Mouse (Mus musculus) liver, embryonic 13.5 days (tissue): Measurements from ENCODE around the gene Clec14a. TPM values are rescaled to one million over a fixed set of nuclear protein-coding genes. Genes with fewer than 3 reads are reported as not detected.
"Not testable (repeated sequence)": the region's sequence is repeated elsewhere in the genome, so short reads cannot be mapped to it uniquely, and the experiment has no call there.

Source experiments
- ATAC-seq: fragments of 200-750 bp; cut with Nextera tagmentation; 2 replicates; pipeline ENCODE4 v1.8.0; 2017; ENCODE audit warnings: low read depth, mild to moderate bottlenecking, moderate number of reproducible peaks, moderate library complexity
- DNase-seq: peaks from one replicate; pipeline ENCODE4 v3.0.0; 2022
- H3K27ac ChIP-seq: fragments of 300-500 bp; sonication (generic); 2 replicates; pipeline ENCODE4 v1.5.1; 2015; ENCODE audit warnings: moderate library complexity, mild to moderate bottlenecking, inconsistent platforms
- H3K27me3 ChIP-seq: fragments of 300-500 bp; sonication (generic); 2 replicates; pipeline ENCODE4 v1.6.1; 2015; ENCODE audit warnings: mild to moderate bottlenecking, inconsistent platforms
- H3K36me3 ChIP-seq: fragments of 300-500 bp; sonication (generic); 2 replicates; pipeline ENCODE4 v1.6.1; 2015; ENCODE audit warnings: mild to moderate bottlenecking, inconsistent platforms
- H3K4me1 ChIP-seq: fragments of 300-500 bp; sonication (generic); replicated peaks from 2 replicates; pipeline ENCODE4 v1.6.1; 2015; ENCODE audit warnings: inconsistent platforms
- H3K4me2 ChIP-seq: fragments of 300-500 bp; sonication (generic); 2 replicates; pipeline ENCODE4 v1.6.1; 2015; ENCODE audit warnings: inconsistent platforms, mild to moderate bottlenecking, moderate library complexity
- H3K4me3 ChIP-seq: fragments of 300-500 bp; sonication (generic); replicated peaks from 2 replicates; pipeline ENCODE4 v1.5.1; 2015; ENCODE audit warnings: mild to moderate bottlenecking, inconsistent platforms
- H3K9ac ChIP-seq: fragments of 300-500 bp; sonication (generic); 2 replicates; pipeline ENCODE4 v1.6.1; 2015; ENCODE audit warnings: mild to moderate bottlenecking, inconsistent platforms
- H3K9me3 ChIP-seq: fragments of 300-500 bp; sonication (generic); replicated peaks from 2 replicates; pipeline ENCODE4 v1.6.1; 2016; ENCODE audit warnings: inconsistent platforms
- WGBS: fragments of 180-500 bp; shearing (Covaris S2); methylation state at CpG from one replicate; pipeline ENCODE4 v1.1.7; 2015; ENCODE audit not compliant: insufficient replicate concordance; 5-methylcytosine and 5-hydroxymethylcytosine counted together
- polyA plus RNA-seq: library from polyadenylated mRNA; unstranded; fragments of >200 nt; fragmentation: Nextera tagmentation; extraction: Ambion mirVana; gene quantifications from 2 replicates; pipeline ENCODE4 v1.2.1, GENCODE M21; 2015

Clec14a gene
- polyA plus RNA-seq = 4.2 and 5.4 TPM in 2 replicates

DNA sequence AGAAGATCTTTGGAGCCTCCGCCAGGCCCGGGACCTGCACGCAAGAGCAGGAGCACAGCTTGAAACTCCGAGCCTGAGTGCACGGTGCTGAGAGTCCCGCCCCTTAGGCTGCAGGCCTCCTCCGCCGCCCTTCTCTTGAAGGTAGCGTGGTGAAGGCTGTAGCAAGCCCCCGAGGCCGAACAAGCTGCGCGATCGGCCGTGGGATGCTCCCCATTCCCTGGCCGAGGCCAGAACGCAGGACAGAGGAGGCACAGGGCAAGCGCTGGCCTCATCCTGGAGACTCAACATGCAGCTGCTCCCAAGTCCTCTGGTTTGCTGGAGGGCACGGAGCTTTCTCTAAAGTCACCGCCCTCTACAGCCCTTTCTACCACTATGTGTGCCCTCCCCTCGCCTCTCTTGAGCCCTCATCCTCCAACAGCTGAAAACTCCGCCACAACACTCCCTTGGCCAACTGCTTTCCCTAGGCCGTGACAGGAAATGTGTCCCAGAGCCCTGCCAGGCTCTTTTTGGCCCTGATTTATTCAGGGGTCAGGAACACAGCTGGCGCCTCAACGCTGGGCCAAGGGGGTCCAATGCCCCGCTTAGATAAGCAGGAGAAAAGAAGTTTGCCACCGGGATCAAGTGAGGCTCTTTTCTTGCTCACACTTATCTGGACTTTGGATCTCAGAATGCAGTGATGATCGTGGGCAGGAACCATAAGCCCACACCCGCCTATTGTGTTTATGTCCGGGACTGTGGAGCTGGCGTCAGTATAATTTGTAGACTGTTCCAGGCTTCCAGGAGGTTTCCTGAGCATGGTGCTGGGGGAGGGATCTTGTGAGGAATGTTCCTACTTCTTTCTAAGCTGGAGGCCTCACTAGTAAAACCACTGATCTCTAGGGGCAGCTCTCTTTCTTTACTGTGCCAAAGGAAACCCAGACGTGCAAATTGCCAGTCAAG is at the start of gene Clec14a:
Gene Clec14a, minus strand, starts transcription at position 728 of the 939 bp plus-strand sequence.
- Histone ChIP-seq H3K4me1 (no peaks in the 10 kb centered on the region), H3K36me3 (no peaks in the 10 kb centered on the region), H3K9ac (peak within 1 kb of the TSS; percentile 33), H3K4me3 (peak within 1 kb of the TSS; percentile 38), H3K9me3 (no peaks in the 10 kb centered on the region), H3K4me2 (peak within 1 kb of the TSS; percentile 53), H3K27ac (peak within 1 kb of the TSS; percentile 29), H3K27me3 (peaks cover 4% of the 10 kb centered on the region; the same call in 1 of the 2 replicates)
- DNase-seq (peak; percentile 0), ATAC-seq (peak; percentile 65)
- WGBS = 7% methylated on average over 32 of the region's 32 CpGs

DNA sequence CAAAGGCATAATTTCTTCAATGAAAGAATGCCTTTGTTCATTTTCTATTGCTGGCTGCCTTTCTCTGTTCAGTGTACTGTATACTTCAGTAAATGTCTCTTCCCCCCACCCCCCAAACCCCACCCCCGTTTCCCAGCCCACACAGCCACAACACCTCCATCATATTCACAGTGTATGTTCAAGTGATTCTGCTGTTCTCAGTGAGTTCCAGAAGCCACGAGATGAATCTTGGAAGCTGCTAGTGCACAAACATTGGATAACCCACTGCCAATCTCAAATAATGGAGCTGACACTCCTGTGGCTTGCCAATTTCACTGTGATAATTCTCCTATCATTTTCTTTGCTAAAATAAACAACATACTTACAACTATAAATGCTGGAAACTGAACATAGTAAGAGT is 38.7 kb upstream of the Clec14a start:
- H3K4me2 ChIP-seq = no peak overlapping the region
- WGBS = 51% methylated on average over 2 of the region's 2 CpGs
- no peaks in the 10 kb centered on the region for H3K36me3 ChIP-seq
- ATAC-seq = no peak
- H3K9me3 ChIP-seq = no peaks in the 10 kb centered on the region
- no peaks in the 10 kb centered on the region for H3K27me3 ChIP-seq
- H3K4me3 ChIP-seq = no peak overlapping the region
- DNase-seq = no peak
- H3K9ac ChIP-seq = no peak overlapping the region
- H3K27ac ChIP-seq = no peak overlapping the region
- H3K4me1 ChIP-seq = no peaks in the 10 kb centered on the region

DNA sequence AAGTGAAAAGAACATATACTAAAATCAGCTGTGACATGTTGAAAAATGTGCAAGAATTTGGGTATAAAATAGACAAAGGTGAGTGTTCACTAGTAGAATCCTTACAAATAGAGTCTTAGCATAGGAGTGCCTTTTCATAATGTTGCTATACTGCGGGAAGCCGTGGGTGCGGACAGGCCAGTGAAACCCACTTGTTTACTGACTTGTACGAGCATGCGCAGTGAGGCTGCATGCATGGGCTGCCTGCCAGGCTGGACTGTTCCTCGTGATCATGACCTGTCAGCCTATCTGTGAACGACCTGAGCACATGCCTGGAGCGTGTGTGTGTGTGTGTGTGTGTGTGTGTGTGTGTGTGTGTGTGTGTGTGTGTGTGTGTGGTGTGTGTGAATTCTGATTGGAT is 37.3 kb upstream of the Clec14a start:
- H3K9ac ChIP-seq, ATAC-seq, H3K4me3 ChIP-seq: not testable (repeated sequence)

GRCm38 (mm10) chr12:58305567-58305966 is 36.5 kb upstream of the Clec14a start:
- no peaks in the 10 kb centered on the region for H3K27me3 ChIP-seq
- 11% methylated on average over 2 of the region's 2 CpGs for WGBS
- no peaks in the 10 kb centered on the region for H3K4me1 ChIP-seq
- ATAC-seq (no peak), DNase-seq (no peak)
- H3K9me3 ChIP-seq = no peaks in the 10 kb centered on the region
- H3K36me3 ChIP-seq = no peaks in the 10 kb centered on the region
- no peak overlapping the region for H3K4me3 ChIP-seq
- no peak overlapping the region for H3K4me2 ChIP-seq
- no peak overlapping the region for H3K9ac ChIP-seq
- H3K27ac ChIP-seq = no peak overlapping the region

More for the DNA sequence above, 37.3 kb upstream of the Clec14a start:
- H3K4me1 ChIP-seq, DNase-seq, H3K27ac ChIP-seq, H3K9me3 ChIP-seq, H3K36me3 ChIP-seq, H3K27me3 ChIP-seq, H3K4me2 ChIP-seq: not testable (repeated sequence)
- WGBS = 67% methylated on average over 8 of the region's 8 CpGs

DNA sequence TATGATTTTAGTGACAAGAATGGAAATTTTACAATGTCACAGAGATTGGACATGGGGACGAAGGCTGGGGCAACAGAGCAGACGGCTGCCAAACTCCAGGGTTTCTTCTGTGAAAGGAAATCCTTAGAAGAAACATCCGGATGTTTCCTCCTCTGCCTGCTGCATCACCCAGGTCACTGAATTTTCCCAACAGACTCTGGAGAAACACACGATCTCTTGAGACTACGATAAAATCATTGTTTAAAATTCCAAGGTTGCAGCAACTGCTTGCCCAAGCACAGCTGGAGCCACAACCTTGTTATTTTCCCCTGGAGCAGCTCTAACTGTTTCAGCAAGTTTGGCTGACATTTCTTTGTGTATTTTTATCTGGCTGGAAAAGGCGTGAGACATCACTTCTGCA is 27.9 kb upstream of the Clec14a start:
- DNase-seq (no peak), ATAC-seq (no peak)
- 64% methylated on average over 6 of the region's 6 CpGs for WGBS

GRCm38 (mm10) chr12:58285912-58286311 is 16.8 kb upstream of the Clec14a start:
- H3K36me3 ChIP-seq = no peaks in the 10 kb centered on the region
- H3K9ac ChIP-seq = no peak overlapping the region
- H3K4me2 ChIP-seq = no peak overlapping the region
- no peak for ATAC-seq
- no peak overlapping the region for H3K4me3 ChIP-seq
- no peak overlapping the region for H3K27ac ChIP-seq
- H3K27me3 ChIP-seq = no peaks in the 10 kb centered on the region
- no peaks in the 10 kb centered on the region for H3K4me1 ChIP-seq
- 55% methylated on average over 3 of the region's 3 CpGs for WGBS
- H3K9me3 ChIP-seq = no peaks in the 10 kb centered on the region
- no peak for DNase-seq

More for the DNA sequence above, 27.9 kb upstream of the Clec14a start:
- no peak overlapping the region for H3K27ac ChIP-seq
- no peak overlapping the region for H3K4me2 ChIP-seq
- no peak overlapping the region for H3K4me3 ChIP-seq
- no peaks in the 10 kb centered on the region for H3K9me3 ChIP-seq
- no peaks in the 10 kb centered on the region for H3K27me3 ChIP-seq
- H3K9ac ChIP-seq = no peak overlapping the region
- no peaks in the 10 kb centered on the region for H3K4me1 ChIP-seq
- no peaks in the 10 kb centered on the region for H3K36me3 ChIP-seq

- ATAC-seq (no peak), DNase-seq (no peak)
- H3K36me3 ChIP-seq = no peaks in the 10 kb centered on the region
- H3K9me3 ChIP-seq = no peaks in the 10 kb centered on the region
- H3K4me3 ChIP-seq = no peak overlapping the region
- 56% methylated on average over 6 of the region's 6 CpGs for WGBS
- no peaks in the 10 kb centered on the region for H3K4me1 ChIP-seq
- no peak overlapping the region for H3K27ac ChIP-seq
- H3K9ac ChIP-seq = no peak overlapping the region
- no peak overlapping the region for H3K4me2 ChIP-seq
- H3K27me3 ChIP-seq = peaks cover 4% of the 10 kb centered on the region; the same call in 1 of the 2 replicates
These were observed 1.4 kb upstream of the Clec14a start for GRCm38 (mm10) chr12:58270520-58270919.

GRCm38 (mm10) chr12:58269505-58269904 is 415 bp upstream of the Clec14a start:
- DNase-seq (no peak), ATAC-seq (no peak)
- H3K9ac ChIP-seq = no peak overlapping the region
- H3K27ac ChIP-seq = no peak overlapping the region
- H3K36me3 ChIP-seq = no peaks in the 10 kb centered on the region
- no peak overlapping the region for H3K4me2 ChIP-seq
- peaks cover 4% of the 10 kb centered on the region; the same call in 1 of the 2 replicates for H3K27me3 ChIP-seq
- H3K9me3 ChIP-seq = no peaks in the 10 kb centered on the region
- H3K4me1 ChIP-seq = no peaks in the 10 kb centered on the region
- WGBS = 54% methylated on average over 4 of the region's 4 CpGs
- no peak overlapping the region for H3K4me3 ChIP-seq

GRCm38 (mm10) chr12:58268186-58268562 is 916 bp downstream of the Clec14a start:
- H3K9ac ChIP-seq = peak overlapping the region; percentile 33
- peak overlapping the region; percentile 38 for H3K4me3 ChIP-seq
- no peaks in the 10 kb centered on the region for H3K36me3 ChIP-seq
- H3K4me2 ChIP-seq = peak overlapping the region; percentile 53
- ATAC-seq = no peak
- no peak for DNase-seq
- WGBS = under 1% methylated on average over 15 of the region's 15 CpGs
- peaks cover 4% of the 10 kb centered on the region; the same call in 1 of the 2 replicates for H3K27me3 ChIP-seq
- H3K4me1 ChIP-seq = no peaks in the 10 kb centered on the region
- H3K9me3 ChIP-seq = no peaks in the 10 kb centered on the region
- H3K27ac ChIP-seq = peak overlapping the region; percentile 50

DNA sequence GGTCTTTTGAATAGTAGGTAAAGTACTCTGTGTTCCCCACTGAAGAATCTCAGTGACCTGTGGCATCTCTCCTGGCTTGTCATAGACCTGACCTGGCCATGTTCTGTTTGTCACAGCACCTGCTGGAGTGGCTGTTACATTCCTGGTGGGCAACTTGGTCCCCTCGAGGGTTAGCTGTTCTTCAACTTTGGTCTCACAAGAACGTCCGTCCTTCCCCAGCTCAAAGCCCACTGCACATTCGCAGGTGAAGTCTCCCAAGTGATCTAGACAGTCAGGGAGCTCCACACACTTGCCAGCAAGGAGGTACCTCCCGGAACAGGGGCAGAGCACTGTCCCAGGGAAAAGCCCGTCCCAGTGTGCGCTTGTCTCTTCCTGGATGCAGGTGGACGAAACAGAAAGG is 1.3 kb downstream of the Clec14a start:
- DNase-seq (no peak), ATAC-seq (no peak)
- Histone ChIP-seq H3K4me2 (peak overlapping the region; percentile 53), H3K27me3 (peaks cover 4% of the 10 kb centered on the region; the same call in 1 of the 2 replicates), H3K9me3 (no peaks in the 10 kb centered on the region), H3K27ac (peak overlapping the region; percentile 50), H3K4me1 (no peaks in the 10 kb centered on the region), H3K9ac (peak overlapping the region; percentile 33), H3K4me3 (peak overlapping the region; percentile 38), H3K36me3 (no peaks in the 10 kb centered on the region)
- WGBS = 24% methylated on average over 8 of the region's 8 CpGs

- 63% methylated on average over 1 of the region's 1 CpGs for WGBS
- no peak overlapping the region for H3K4me2 ChIP-seq
- DNase-seq (no peak), ATAC-seq (no peak)
- H3K4me1 ChIP-seq = no peaks in the 10 kb centered on the region
- no peaks in the 10 kb centered on the region for H3K9me3 ChIP-seq
- H3K27ac ChIP-seq = no peak overlapping the region
- H3K9ac ChIP-seq = no peak overlapping the region
- H3K27me3 ChIP-seq = no peaks in the 10 kb centered on the region
- no peak overlapping the region for H3K4me3 ChIP-seq
- no peaks in the 10 kb centered on the region for H3K36me3 ChIP-seq
These were observed 17.2 kb downstream of the Clec14a start for GRCm38 (mm10) chr12:58251901-58252300.
